Mouse (Mus musculus): ENCODE measurements around the gene Igfbp3.
"Not testable (repeated sequence)": the region's sequence is repeated elsewhere in the genome, so short reads cannot be mapped to it uniquely, and the experiment has no call there.

Gene Igfbp3

GRCm38 (mm10) chr11:7213501-7214341, at the start of gene Igfbp3:
TSS of gene Igfbp3 (minus strand) at chr11:7213923.
- DNase-seq (ENCODE audit: low read depth): no peak

GRCm38 (mm10) chr11:7250870-7251269, 37.1 kb upstream of the Igfbp3 start:
- no peak for DNase-seq (ENCODE audit: low read depth)

GRCm38 (mm10) chr11:7250415-7250814, 36.7 kb upstream of the Igfbp3 start:
- no peak for DNase-seq (ENCODE audit: low read depth)

- DNase-seq (ENCODE audit: low read depth): no peak
These were observed 31.1 kb upstream of the Igfbp3 start for GRCm38 (mm10) chr11:7244782-7245181.

GRCm38 (mm10) chr11:7239041-7239740, 25.5 kb upstream of the Igfbp3 start:
- no peak for DNase-seq (ENCODE audit: low read depth)

- no peak for DNase-seq (ENCODE audit: low read depth)
These were observed 24.8 kb upstream of the Igfbp3 start for GRCm38 (mm10) chr11:7238546-7238945.

GRCm38 (mm10) chr11:7237712-7238111, 24.0 kb upstream of the Igfbp3 start:
- DNase-seq (ENCODE audit: low read depth): peak; percentile 79

- no peak for DNase-seq (ENCODE audit: low read depth)
These were observed 23.0 kb upstream of the Igfbp3 start for GRCm38 (mm10) chr11:7236751-7237150.

GRCm38 (mm10) chr11:7234981-7235609, 21.4 kb upstream of the Igfbp3 start:
- DNase-seq (ENCODE audit: low read depth): no peak

GRCm38 (mm10) chr11:7234436-7234835, 20.7 kb upstream of the Igfbp3 start:
- DNase-seq (ENCODE audit: low read depth): peak; percentile 61

GRCm38 (mm10) chr11:7233333-7233732, 19.6 kb upstream of the Igfbp3 start:
- DNase-seq (ENCODE audit: low read depth): no peak

GRCm38 (mm10) chr11:7231958-7232357, 18.2 kb upstream of the Igfbp3 start:
- DNase-seq (ENCODE audit: low read depth): no peak

- no peak for DNase-seq (ENCODE audit: low read depth)
These were observed 16.3 kb upstream of the Igfbp3 start for GRCm38 (mm10) chr11:7230000-7230399.

GRCm38 (mm10) chr11:7228107-7228506, 14.4 kb upstream of the Igfbp3 start:
- no peak for DNase-seq (ENCODE audit: low read depth)

GRCm38 (mm10) chr11:7226810-7227550, 13.3 kb upstream of the Igfbp3 start:
- DNase-seq (ENCODE audit: low read depth): peak; percentile 20

GRCm38 (mm10) chr11:7226200-7226599, 12.5 kb upstream of the Igfbp3 start:
- DNase-seq (ENCODE audit: low read depth): peak; percentile 38

GRCm38 (mm10) chr11:7221826-7222225, 8.1 kb upstream of the Igfbp3 start:
- not testable (repeated sequence) for DNase-seq (ENCODE audit: low read depth)

GRCm38 (mm10) chr11:7215703-7216102, 2.0 kb upstream of the Igfbp3 start:
- peak; percentile 87 for DNase-seq (ENCODE audit: low read depth)

GRCm38 (mm10) chr11:7214761-7215160, 1.0 kb upstream of the Igfbp3 start:
- no peak for DNase-seq (ENCODE audit: low read depth)

GRCm38 (mm10) chr11:7214342-7214660, 578 bp upstream of the Igfbp3 start:
- no peak for DNase-seq (ENCODE audit: low read depth)

- no peak for DNase-seq (ENCODE audit: low read depth)
These were observed 592 bp downstream of the Igfbp3 start for GRCm38 (mm10) chr11:7213161-7213500.

- DNase-seq (ENCODE audit: low read depth): no peak
These were observed 1.5 kb downstream of the Igfbp3 start for GRCm38 (mm10) chr11:7212126-7212798.

All from NIH3T3 (cell line).